Mouse (Mus musculus): ENCODE results near the gene Immt. TPM values are rescaled to one million over a fixed set of nuclear protein-coding genes. Genes with fewer than 3 reads are reported as not detected.
"Not testable (repeated sequence)": the region's sequence is repeated elsewhere in the genome, so short reads cannot be mapped to it uniquely, and the experiment has no call there.

Gene Immt
- polyA plus RNA-seq, 1 experiment from 2014 or later = 335 TPM

- Histone ChIP-seq H3K36me3 (peaks cover 88% of the 10 kb centered on the region), H3K27ac (no peak overlapping the region), H3K27me3 (no peaks in the 10 kb centered on the region)
Observed at GRCm38 (mm10) chr6:71920752-71921151, 89.6 kb downstream of the Immt start.

GRCm38 (mm10) chr6:71925233-71925632 is 94.1 kb downstream of the Immt start:
- H3K36me3 ChIP-seq = peaks cover 81% of the 10 kb centered on the region
- not testable (repeated sequence) for H3K4me3 ChIP-seq; H3K4me1 ChIP-seq (replicated peaks); H3K9ac ChIP-seq; H3K27me3 ChIP-seq; H3K4me2 ChIP-seq; H3K9me3 ChIP-seq (replicated peaks); H3K27ac ChIP-seq; ATAC-seq (replicated peaks; ENCODE audit: insufficient number of reproducible peaks, insufficient read depth, low FRiP score, low read depth)
- 78% methylated on average over 5 of the region's 5 CpGs for WGBS

More at GRCm38 (mm10) chr6:71920752-71921151, 89.6 kb downstream of the Immt start:
- H3K4me1 ChIP-seq (replicated peaks) = no peaks in the 10 kb centered on the region
- 91% methylated on average over 7 of the region's 7 CpGs for WGBS
- H3K4me3 ChIP-seq = no peak overlapping the region
- no peak for ATAC-seq (replicated peaks; ENCODE audit: insufficient number of reproducible peaks, insufficient read depth, low FRiP score, low read depth)
- H3K4me2 ChIP-seq = no peak overlapping the region
- no peaks in the 10 kb centered on the region for H3K9me3 ChIP-seq (replicated peaks)
- no peak overlapping the region for H3K9ac ChIP-seq

Other genes starting within 250 kb of the Immt start
- gene Kdm3a, start 198.3 kb upstream of the Immt start, polyA plus RNA-seq (2015; fragmentation: Nextera tagmentation; extraction: Ambion mirVana) = 30.3 and 36.8 TPM in 2 replicates
- gene Reep1, start 123.8 kb upstream of the Immt start, polyA plus RNA-seq (2015; fragmentation: Nextera tagmentation; extraction: Ambion mirVana) = 18.0 and 21.5 TPM in 2 replicates
- gene Mrpl35, start 4.4 kb upstream of the Immt start, polyA plus RNA-seq (2015; fragmentation: Nextera tagmentation; extraction: Ambion mirVana) = 52.0 and 63.7 TPM in 2 replicates
- 90.8 and 94.6 TPM in 2 replicates for gene Ptcd3, start 77.4 kb downstream of the Immt start, polyA plus RNA-seq (2015; fragmentation: Nextera tagmentation; extraction: Ambion mirVana)
- gene Polr1a, start 77.7 kb downstream of the Immt start, polyA plus RNA-seq (2015; fragmentation: Nextera tagmentation; extraction: Ambion mirVana) = 19.7 and 25.3 TPM in 2 replicates